Mouse (Mus musculus) inflammation-experienced regulatory T-cells, adult 6 months (primary cell): ENCODE results near the gene Ppp1r3e. TPM values are rescaled to one million over a fixed set of nuclear protein-coding genes. Genes with fewer than 3 reads are reported as not detected.

Experiments
- ATAC-seq: one replicate; pipeline ENCODE4 v1.8.0; 2017
- polyA plus RNA-seq, 3 experiments: library from polyadenylated mRNA; unstranded; fragments of 100-300 nt; shearing (Covaris generic); gene quantifications; one replicate each; pipeline ENCODE4 v1.2.1; 2017

The Ppp1r3e gene
- polyA plus RNA-seq, 3 experiments from 2014 or later, result 2.4 to 4.1 TPM; not detected in 1

DNA sequence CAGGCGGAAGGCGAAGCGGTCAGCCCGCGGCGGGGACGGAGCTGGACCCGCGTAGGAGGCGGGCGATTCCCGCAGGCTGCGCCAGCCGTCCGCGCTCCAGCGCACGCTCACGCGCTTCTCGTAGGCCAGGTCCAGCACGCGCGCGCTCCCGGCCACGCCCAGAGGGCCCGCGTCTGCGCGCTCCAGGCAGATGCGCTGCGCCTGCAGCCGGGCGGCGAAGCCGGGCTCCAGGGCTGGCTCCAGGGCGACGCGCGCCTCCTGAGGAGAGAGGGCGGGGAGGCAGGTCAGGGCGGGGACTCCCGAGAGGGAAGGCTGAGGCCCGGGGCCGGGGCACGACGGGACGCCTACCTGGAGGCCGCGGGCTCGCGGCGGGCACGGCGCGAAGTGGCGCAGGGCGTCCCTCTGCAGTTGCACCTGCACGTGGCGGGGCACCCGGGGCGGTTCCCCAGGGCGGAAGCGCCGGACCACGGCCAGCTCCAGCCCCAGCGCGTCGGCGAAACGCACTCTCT is 757 bp downstream of the Ppp1r3e start:
- peak; percentile 75 for ATAC-seq

DNA sequence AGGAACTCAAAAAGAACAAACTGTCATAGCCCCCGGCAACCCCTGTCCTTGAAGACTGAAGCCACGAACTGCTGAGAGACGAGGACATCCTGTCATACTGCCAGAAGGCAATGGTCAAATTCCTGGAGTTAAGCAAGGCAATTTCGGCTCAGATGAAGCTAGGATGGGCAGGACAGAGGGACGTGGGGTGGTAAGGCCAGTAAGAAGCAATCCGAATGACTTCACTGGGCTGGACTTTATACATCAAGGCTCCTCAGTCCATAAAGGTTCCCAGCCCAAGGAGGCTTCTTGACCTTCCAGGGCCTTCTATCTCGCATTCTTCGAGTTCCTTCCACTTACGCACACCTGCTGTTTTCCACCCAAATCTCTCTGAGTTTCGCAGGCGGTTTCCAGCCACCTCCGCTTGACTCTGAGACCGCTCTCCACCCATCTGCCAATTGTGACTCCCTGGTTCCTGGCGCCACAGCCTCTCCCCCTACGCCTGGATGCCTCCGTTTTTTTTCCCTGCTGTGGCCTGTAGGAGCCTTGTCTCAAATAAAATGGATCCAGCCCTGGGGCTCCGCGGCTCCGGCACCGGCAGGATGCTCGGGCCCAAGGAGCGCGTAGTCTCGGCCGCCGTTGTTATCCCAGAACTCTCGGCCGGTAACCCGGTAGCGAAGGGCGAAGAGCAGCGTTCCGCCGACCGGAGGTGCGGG is 1.4 kb downstream of the Ppp1r3e start:
- peak; percentile 44 for ATAC-seq

DNA sequence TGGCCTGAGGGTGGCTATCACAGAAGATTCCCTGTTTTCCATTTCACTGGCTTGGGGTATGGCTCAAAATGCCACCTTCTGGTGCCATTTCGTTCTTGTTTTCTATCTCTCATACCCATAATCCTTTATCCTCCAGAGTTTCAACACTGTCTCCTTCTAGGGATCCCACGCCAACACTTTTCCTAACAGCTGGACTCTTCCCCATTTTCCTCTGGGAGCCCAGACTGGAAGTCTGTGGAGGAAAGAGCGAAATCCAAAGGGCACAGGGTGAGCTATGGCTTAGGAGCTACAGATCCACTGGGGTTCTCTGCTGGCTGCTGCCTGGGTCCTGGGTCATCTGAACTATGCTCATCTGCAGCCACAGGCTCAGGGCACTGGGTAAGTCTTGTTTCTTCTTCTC is 3.2 kb downstream of the Ppp1r3e start:
- ATAC-seq, result no peak

- ATAC-seq, result no peak
These were observed 6.5 kb downstream of the Ppp1r3e start, which contains the start of gene Homez for GRCm38 (mm10) chr14:54870861-54871260. Gene Homez (minus strand): TSS chr14:54870961.

- no peak for ATAC-seq
These were observed 9.3 kb downstream of the Ppp1r3e start for GRCm38 (mm10) chr14:54868026-54868425.

DNA sequence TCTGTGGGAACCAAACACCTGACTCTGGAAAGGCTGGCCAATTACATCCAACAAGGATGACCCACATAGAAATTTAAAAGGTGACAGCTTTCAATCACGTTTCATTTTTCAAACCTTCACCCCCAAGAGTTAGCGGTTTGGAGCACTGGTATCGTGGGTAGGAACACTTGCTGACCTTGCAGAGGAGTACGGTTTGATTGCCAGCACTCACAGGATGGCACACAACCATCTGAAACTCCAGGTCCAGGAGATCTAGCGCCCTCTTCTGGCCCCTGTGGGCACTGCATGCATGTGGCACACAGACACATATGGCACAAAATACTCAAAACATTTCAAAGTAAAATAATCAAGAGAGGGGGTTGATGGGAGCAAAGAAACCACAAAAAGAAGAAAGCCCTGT is 10.4 kb downstream of the Ppp1r3e start:
- no peak for ATAC-seq

DNA sequence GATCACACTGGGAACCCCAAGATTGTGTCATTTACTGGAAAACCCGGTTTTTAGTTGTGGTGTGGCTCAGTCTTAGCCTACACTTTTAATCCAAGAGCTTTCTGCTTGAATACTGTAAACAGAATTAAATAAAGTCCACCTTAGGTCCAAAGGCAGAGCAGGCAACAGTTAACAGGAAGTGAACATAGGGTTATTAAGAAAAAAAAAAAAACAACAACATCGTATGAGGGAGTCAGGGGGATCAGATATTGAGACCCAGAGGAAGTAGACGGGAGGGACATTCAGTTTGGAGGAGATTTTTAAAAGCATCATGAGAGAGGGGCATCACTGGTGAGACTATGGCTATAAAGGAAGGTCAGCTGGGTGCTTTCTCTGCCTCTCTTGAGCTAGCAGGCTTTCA is 11.1 kb downstream of the Ppp1r3e start:
- no peak for ATAC-seq

- no peak for ATAC-seq
These were observed 11.7 kb downstream of the Ppp1r3e start for GRCm38 (mm10) chr14:54865626-54866025.

GRCm38 (mm10) chr14:54864313-54865036 is 12.9 kb downstream of the Ppp1r3e start:
- ATAC-seq, result peak; percentile 62

GRCm38 (mm10) chr14:54863501-54864312 is 13.6 kb downstream of the Ppp1r3e start:
- peak; percentile 91 for ATAC-seq

DNA sequence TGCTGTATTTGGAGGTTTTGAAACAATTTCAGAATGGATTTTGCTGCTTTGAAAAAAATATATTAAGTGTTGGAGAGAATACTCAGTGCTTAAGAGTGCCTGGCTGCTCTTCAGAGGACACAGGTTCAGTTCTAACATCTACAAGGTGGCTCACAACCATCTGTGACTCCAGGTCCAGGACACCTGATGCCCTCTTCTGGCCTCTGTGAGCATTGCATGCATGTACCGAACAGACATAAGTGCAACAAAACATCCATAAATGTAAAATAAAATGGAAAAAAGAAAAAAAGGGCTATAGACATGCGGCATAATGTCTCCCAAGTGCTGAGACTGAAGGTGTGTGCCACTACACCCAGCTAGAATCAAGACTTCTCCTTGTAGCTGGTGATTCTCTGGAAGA is 16.8 kb downstream of the Ppp1r3e start:
- no peak for ATAC-seq

DNA sequence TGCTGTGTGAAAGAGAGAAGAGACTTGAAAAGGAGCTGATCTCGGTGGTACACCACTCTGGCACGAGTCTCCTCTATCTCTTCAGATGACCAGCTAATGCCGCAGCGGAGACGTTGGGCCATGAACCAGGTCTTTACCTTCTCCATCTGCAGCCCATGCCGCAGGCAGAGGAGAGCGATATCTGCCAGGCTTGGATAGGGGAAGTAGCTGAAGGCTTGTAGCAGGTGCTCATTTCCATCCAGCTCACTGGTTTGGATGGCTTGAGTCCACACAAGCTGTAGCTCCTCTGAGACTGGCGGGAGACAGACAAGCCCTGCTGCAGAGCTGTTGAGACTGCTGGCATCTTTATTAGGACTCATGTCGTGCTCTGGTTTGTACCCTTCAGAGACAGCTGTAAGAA is 19.5 kb downstream of the Ppp1r3e start:
- ATAC-seq, result no peak

- no peak for ATAC-seq
These were observed 20.6 kb downstream of the Ppp1r3e start for GRCm38 (mm10) chr14:54856703-54857102.

DNA sequence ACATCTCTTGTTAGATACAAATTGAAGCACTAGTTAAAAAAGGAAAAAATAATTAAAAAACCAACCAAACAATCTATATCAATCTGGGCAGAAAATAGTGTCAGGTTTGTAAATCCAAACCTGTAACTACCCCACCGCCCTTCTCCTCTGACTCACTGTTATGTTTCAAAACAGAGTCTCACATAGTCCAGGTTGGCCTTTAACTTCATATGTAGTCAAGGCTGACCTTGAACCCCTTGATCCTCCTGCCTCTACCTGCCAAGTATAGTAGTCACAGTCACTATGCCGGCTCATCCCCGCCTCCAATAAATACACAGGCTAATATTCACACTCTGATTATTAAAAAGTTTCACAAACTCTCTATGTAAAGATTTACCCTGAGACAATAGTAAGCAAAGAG is 21.6 kb downstream of the Ppp1r3e start:
- ATAC-seq, result no peak

DNA sequence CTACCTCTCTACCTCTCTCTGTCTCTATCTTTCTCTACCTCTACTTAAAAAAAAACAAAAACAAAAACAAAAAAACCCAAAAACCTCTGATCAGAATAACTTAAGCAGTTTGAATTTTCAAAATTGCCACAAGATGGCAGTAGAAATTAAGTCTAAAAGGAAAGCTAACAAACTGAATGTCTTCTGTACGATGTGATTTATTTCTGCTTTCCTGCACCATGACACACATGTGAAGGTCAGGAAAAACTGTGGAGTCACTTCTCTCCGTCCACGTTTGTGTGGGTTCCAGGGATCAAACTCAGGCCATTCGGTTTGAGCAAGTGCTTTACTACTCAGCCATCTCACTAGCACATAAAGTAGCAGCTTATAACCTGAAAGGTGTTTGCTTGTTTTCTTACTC is 33.9 kb downstream of the Ppp1r3e start:
- peak; percentile 41 for ATAC-seq

GRCm38 (mm10) chr14:54823716-54824115 is 53.6 kb downstream of the Ppp1r3e start:
- no peak for ATAC-seq

Other genes with a start within 250 kb of the Ppp1r3e start
- not detected for gene Gm17606, start 236.6 kb downstream of the Ppp1r3e start, polyA plus RNA-seq
- gene Cdh24, start 236.2 kb downstream of the Ppp1r3e start, polyA plus RNA-seq, result under 1 TPM; 0.12 to 0.42 (median 0.15) TPM
- 10 to 100 TPM; 87.2 to 94.2 (median 92.9) TPM for gene 1700123O20Rik, start 191.3 kb downstream of the Ppp1r3e start, polyA plus RNA-seq
- gene Acin1, start 190.6 kb downstream of the Ppp1r3e start, polyA plus RNA-seq, result 100 to 1,000 TPM; 108 to 175 (median 154) TPM
- gene Gm29776, start 178.7 kb downstream of the Ppp1r3e start, polyA plus RNA-seq, result under 1 TPM in 2 of 3 experiments, not detected in 1; 0.28 to 0.40 TPM
- gene Cebpe, start 165.4 kb downstream of the Ppp1r3e start, polyA plus RNA-seq, result not detected
- under 1 TPM in 2 of 3 experiments, not detected in 1; 0.20 to 0.29 TPM for gene Slc7a8, start 95.6 kb downstream of the Ppp1r3e start, polyA plus RNA-seq
- not detected for gene Rnf212b, start 63.4 kb downstream of the Ppp1r3e start, polyA plus RNA-seq
- gene Homez, start 6.6 kb downstream of the Ppp1r3e start, polyA plus RNA-seq, result 1 to 10 TPM; 2.1 to 8.4 (median 7.9) TPM
- 1 to 10 TPM; 1.3 to 2.1 (median 1.7) TPM for gene Bcl2l2, start 5.8 kb upstream of the Ppp1r3e start, polyA plus RNA-seq
- 1 to 10 TPM in 1 of 3 experiments, not detected in 2; 1.6 TPM for gene Gm20521, start 5.9 kb upstream of the Ppp1r3e start, polyA plus RNA-seq
- 10 to 100 TPM; 18.6 to 36.8 (median 22.6) TPM for gene Pabpn1, start 14.9 kb upstream of the Ppp1r3e start, polyA plus RNA-seq
- 1 to 10 TPM in 2 of 3 experiments, under 1 TPM in 1; 0.25 to 1.6 (median 1.4) TPM for gene Slc22a17, start 35.6 kb upstream of the Ppp1r3e start, polyA plus RNA-seq
- not detected for gene Efs, start 48.6 kb upstream of the Ppp1r3e start, polyA plus RNA-seq
- not detected for gene Il25, start 55.1 kb upstream of the Ppp1r3e start, polyA plus RNA-seq
- gene Cmtm5, start 58.7 kb upstream of the Ppp1r3e start, polyA plus RNA-seq, result not detected
- gene Myh6, start 89.4 kb upstream of the Ppp1r3e start, polyA plus RNA-seq, result not detected
- gene Gm17428, start 99.4 kb upstream of the Ppp1r3e start, polyA plus RNA-seq, result not detected
- not detected for gene Myh7, start 117.1 kb upstream of the Ppp1r3e start, polyA plus RNA-seq
- gene Ngdn, start 137.9 kb upstream of the Ppp1r3e start, polyA plus RNA-seq, result 100 to 1,000 TPM; 177 to 182 (median 181) TPM
- gene Zfhx2, start 214.8 kb upstream of the Ppp1r3e start, polyA plus RNA-seq, result 1 to 10 TPM; 4.1 to 4.9 (median 4.2) TPM
- gene Thtpa, start 217.2 kb upstream of the Ppp1r3e start, polyA plus RNA-seq, result 10 to 100 TPM in 1 of 3 experiments, 1 to 10 TPM in 2; 7.8 to 12.1 (median 9.3) TPM
- gene Ap1g2, start 229.0 kb upstream of the Ppp1r3e start, polyA plus RNA-seq, result 100 to 1,000 TPM; 103 to 111 (median 110) TPM
- not detected for gene Jph4, start 239.4 kb upstream of the Ppp1r3e start, polyA plus RNA-seq